Mouse (Mus musculus) MEL (cell line): ENCODE data around the gene Sirpb1a. TPM values are rescaled to one million over a fixed set of nuclear protein-coding genes. Genes with fewer than 3 reads are reported as not detected.

Experiments
- DNase-seq: peaks from one replicate; pipeline ENCODE4 v3.0.0; 2011; ENCODE audit warnings: low read depth, low spot score
- H3K27ac ChIP-seq: 2 replicates; pipeline ENCODE4 v1.5.1; 2012; ENCODE audit warnings: low read depth, mild to moderate bottlenecking, control low read depth, low read length, moderate library complexity; ENCODE audit not compliant: control insufficient read depth
- H3K27me3 ChIP-seq, 2 experiments: fragments of 150-350 bp in 1 of 2; sonication (generic) in 1 of 2; 2 replicates each; pipeline ENCODE4 v1.6.1; 2012; ENCODE audit warnings: low read length in 2 of 2, mild to moderate bottlenecking in 2 of 2, improper control_type of control experiment in 1 of 2, moderate library complexity in 1 of 2; ENCODE audit not compliant: insufficient read depth in 2 of 2, control insufficient read depth in 1 of 2
- H3K36me3 ChIP-seq, 2 experiments: 2 replicates each; pipeline ENCODE4 v1.6.1; 2012 to 2014; ENCODE audit warnings: low read length in 2 of 2, improper control_type of control experiment in 1 of 2, inconsistent platforms in 1 of 2, mild to moderate bottlenecking in 1 of 2; ENCODE audit not compliant: insufficient read depth in 2 of 2, control insufficient read depth in 1 of 2
- H3K4me1 ChIP-seq, 2 experiments: fragments of 150-350 bp in 1 of 2; sonication (generic) in 1 of 2; 2 replicates each; pipeline ENCODE4 v1.6.1; 2012; ENCODE audit warnings: low read length in 2 of 2, improper control_type of control experiment in 1 of 2, mild to moderate bottlenecking in 1 of 2; ENCODE audit not compliant: insufficient read depth in 2 of 2, control insufficient read depth in 1 of 2
- H3K4me3 ChIP-seq, 2 experiments: fragments of 150-350 bp in 1 of 2; sonication (generic) in 1 of 2; 2 replicates each; pipeline ENCODE4 v1.5.1; 2012; ENCODE audit warnings: low read depth in 2 of 2, low read length in 2 of 2, mild to moderate bottlenecking in 2 of 2, moderate library complexity in 2 of 2, control low read depth in 1 of 2, improper control_type of control experiment in 1 of 2; ENCODE audit not compliant: control insufficient read depth in 1 of 2, insufficient read depth in 1 of 2
- H3K79me2 ChIP-seq: 2 replicates; pipeline ENCODE4 v1.6.1; 2012; ENCODE audit warnings: mild to moderate bottlenecking, low read length, moderate library complexity; ENCODE audit not compliant: control insufficient read depth, poor library complexity, insufficient read depth
- H3K9ac ChIP-seq: 2 replicates; pipeline ENCODE4 v1.6.1; 2012; ENCODE audit warnings: low read depth, mild to moderate bottlenecking, control low read depth, low read length, moderate library complexity; ENCODE audit not compliant: control insufficient read depth, poor library complexity, severe bottlenecking
- H3K9me3 ChIP-seq: fragments of 150-350 bp; sonication (generic); replicated peaks from 2 replicates; pipeline ENCODE4 v1.6.1; 2012; ENCODE audit warnings: mild to moderate bottlenecking, low read length, improper control_type of control experiment, moderate library complexity; ENCODE audit not compliant: insufficient read depth
- GATA1 ChIP-seq: IDR thresholded peaks from 2 replicates; pipeline ENCODE4 v1.6.1; 2011; ENCODE audit warnings: low read depth, low read length, improper control_type of control experiment
- NRF1 ChIP-seq: IDR thresholded peaks from 2 replicates; pipeline ENCODE4 v1.6.1; 2014; ENCODE audit warnings: low read depth, mild to moderate bottlenecking, inconsistent platforms, low read length, improper control_type of control experiment, moderate library complexity; ENCODE audit not compliant: poor library complexity, insufficient read depth, severe bottlenecking
- TAL1 ChIP-seq: IDR thresholded peaks from 2 replicates; pipeline ENCODE4 v1.6.1; 2012; ENCODE audit warnings: mild to moderate bottlenecking, inconsistent platforms, low read length, moderate library complexity, mixed read lengths
- UBTF ChIP-seq: IDR thresholded peaks from 2 replicates; pipeline ENCODE4 v1.6.1; 2012; ENCODE audit warnings: low read depth, mild to moderate bottlenecking, inconsistent platforms, low read length, improper control_type of control experiment, moderate library complexity, borderline replicate concordance; ENCODE audit not compliant: insufficient read depth
- USF2 ChIP-seq, 2 experiments: IDR thresholded peaks; 2 replicates each; pipeline ENCODE4 v1.6.1; 2011 to 2012; ENCODE audit warnings: improper control_type of control experiment in 2 of 2, low read length in 2 of 2, borderline replicate concordance in 1 of 2, inconsistent platforms in 1 of 2, low read depth in 1 of 2, mild to moderate bottlenecking in 1 of 2; ENCODE audit not compliant: insufficient read depth in 1 of 2
- ZMIZ1 ChIP-seq: IDR thresholded peaks from 2 replicates; pipeline ENCODE4 v1.6.1; 2012; ENCODE audit warnings: low read depth, mild to moderate bottlenecking, inconsistent platforms, low read length, improper control_type of control experiment, moderate library complexity
- polyA plus RNA-seq, 2 experiments: library from polyadenylated mRNA; stranded (reverse) in 1 of 2; unstranded in 1 of 2; fragments of >175 nt in 1 of 2; fragments of >200 nt in 1 of 2; gene quantifications; 2 replicates each; pipeline versions ENCODE4 v1.2.1 to v1.2.4; 2012; ENCODE audit warnings: low replicate concordance in 2 of 2, low read depth in 1 of 2; ENCODE audit not compliant: insufficient read length in 2 of 2, insufficient read depth in 1 of 2, missing spikeins in 1 of 2
- total RNA-seq: library from RNA; depleted of rRNA; stranded (reverse); fragments of 300-350 nt; gene quantifications from 2 replicates; pipeline ENCODE4 v1.2.3, GENCODE M21; 2012; rRNA removed

Gene Sirpb1a
- total and polyA plus RNA-seq, 3 experiments = not detected

DNA sequence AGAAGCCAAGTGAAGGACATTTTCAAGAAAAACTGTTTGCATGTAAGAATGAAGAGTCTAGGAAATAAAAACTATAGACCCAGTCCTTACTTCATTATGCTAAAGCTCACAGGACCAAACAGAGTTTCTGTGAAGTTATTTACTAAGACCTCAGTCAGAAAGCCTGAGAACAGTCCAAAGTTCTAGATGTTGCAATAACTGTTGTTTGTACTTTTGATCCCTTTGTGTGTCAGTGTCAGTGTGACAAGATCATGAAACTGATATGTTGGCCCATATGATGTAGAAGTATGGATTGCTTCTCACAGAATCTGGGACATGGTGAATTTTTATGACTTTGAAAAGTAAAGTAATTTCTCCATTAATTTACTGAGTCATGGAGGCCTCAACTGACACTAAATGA lies 96.8 kb downstream of the Sirpb1a start:
- no peaks in the 10 kb centered on the region for H3K79me2 ChIP-seq
- no peaks in the 10 kb centered on the region for H3K9me3 ChIP-seq
- no peak for DNase-seq
- H3K27ac ChIP-seq = no peak overlapping the region
- no peak overlapping the region for H3K4me3 ChIP-seq
- H3K4me1 ChIP-seq = no peaks in the 10 kb centered on the region
- H3K9ac ChIP-seq = no peak overlapping the region
- TF ChIP-seq USF2 (IDR thresholded peaks at IDR 0.05; ENCODE audit: borderline replicate concordance in 1 of 2, insufficient read depth in 1 of 2, low read depth in 1 of 2, low read length in 2 of 2) (no peak), ZMIZ1 (no peak), UBTF (no peak), GATA1 (no peak), NRF1 (no peak), TAL1 (no peak)
- H3K36me3 ChIP-seq = no peaks in the 10 kb centered on the region
- no peaks in the 10 kb centered on the region for H3K27me3 ChIP-seq

Other genes with a start within 250 kb of the Sirpb1a start
- gene Gm9733, start 94.2 kb downstream of the Sirpb1a start, total RNA-seq = not detected in 2 replicates
- gene Gm9733, start 94.2 kb downstream of the Sirpb1a start, polyA plus RNA-seq = not detected
- gene Sirpb1b, start 148.5 kb upstream of the Sirpb1a start, total RNA-seq = not detected in 2 replicates
- gene Sirpb1b, start 148.5 kb upstream of the Sirpb1a start, polyA plus RNA-seq = not detected